ENCODE assay signal across 16 mouse cellular contexts in genomic region chr2:91331051-91331843, GRCm38 (mm10).
A peak's percentile ranks its signal among the peaks of the same experiment; 100 is the strongest.
DNase-seq lines count a peak whose midpoint lies in the region; ATAC-seq lines count a peak whose summit lies in the region.
"Had no signal": no experiment of that assay in that cellular context is flagged by ENCODE, and none has a peak within 500 bp of the region (broad histone marks: within the 10 kb centered on the region; RNA-seq: fewer than 3 reads in every experiment).

No protein-coding gene starts in this region.

- H3K36me3 ChIP-seq in hindbrain, embryonic 16.5 days (ENCODE audit: control insufficient read depth, insufficient read depth, low read length): no peaks in the 10 kb centered on the region
- H3K36me3 ChIP-seq in hindbrain, embryonic 10.5 days: no peaks in the 10 kb centered on the region
- no peaks in the 10 kb centered on the region for H3K36me3 ChIP-seq in midbrain, embryonic 10.5 days
- no peaks in the 10 kb centered on the region for H3K36me3 ChIP-seq in midbrain, embryonic 13.5 days
- H3K36me3 ChIP-seq in forebrain, embryonic 11.5 days (ENCODE audit: control insufficient read depth, insufficient read depth, low read length): no peaks in the 10 kb centered on the region
- H3K36me3 ChIP-seq: embryonic facial prominence, embryonic 12.5 days; liver, embryonic 12.5 days had no signal

- H3K4me2 ChIP-seq in hindbrain, embryonic 16.5 days (ENCODE audit: low read length): no peak overlapping the region
- no peak overlapping the region for H3K4me2 ChIP-seq in midbrain, embryonic 13.5 days (replicated peaks)
- H3K4me2 ChIP-seq in forebrain, embryonic 11.5 days (ENCODE audit: low read depth, low read length, severe bottlenecking): no peak overlapping the region
- H3K4me2 ChIP-seq: embryonic facial prominence, embryonic 12.5 days; liver, embryonic 12.5 days had no signal

- no peak for DNase-seq in hindbrain, embryonic 10.5 days (ENCODE audit: low spot score)
- DNase-seq in midbrain, embryonic 10.5 days (ENCODE audit: low spot score): no peak
- no peak for DNase-seq in forebrain, embryonic 11.5 days (ENCODE audit: low spot score)
- no peak for DNase-seq in gastrocnemius, postnatal 4 days (ENCODE audit: low spot score in 2 of 2)
- no peak for DNase-seq in heart, adult 18-20 months
- DNase-seq: adrenal gland, postnatal 36 days; cerebellum, postnatal 36 days; gastrocnemius, postnatal 14 days; spleen, adult 18-20 months had no signal

- WGBS in hindbrain, embryonic 16.5 days: 72% methylated on average over 7 of the region's 7 CpGs
- WGBS in hindbrain, embryonic 10.5 days: 84% methylated on average over 7 of the region's 7 CpGs
- WGBS in midbrain, embryonic 10.5 days: 83% methylated on average over 7 of the region's 7 CpGs
- WGBS in midbrain, embryonic 13.5 days: 68% methylated on average over 7 of the region's 7 CpGs
- WGBS in forebrain, embryonic 11.5 days: 68% methylated on average over 7 of the region's 7 CpGs

- H3K4me1 ChIP-seq in hindbrain, embryonic 16.5 days (ENCODE audit: control insufficient read depth, insufficient read depth, low read depth, low read length): peaks cover 27% of the 10 kb centered on the region
- peaks cover 38% of the 10 kb centered on the region for H3K4me1 ChIP-seq in hindbrain, embryonic 10.5 days (replicated peaks)
- peaks cover 54% of the 10 kb centered on the region for H3K4me1 ChIP-seq in midbrain, embryonic 10.5 days
- H3K4me1 ChIP-seq in midbrain, embryonic 13.5 days (replicated peaks): peaks cover 37% of the 10 kb centered on the region
- H3K4me1 ChIP-seq in forebrain, embryonic 11.5 days (replicated peaks; ENCODE audit: control insufficient read depth, insufficient read depth, low read length): peaks cover 21% of the 10 kb centered on the region
- H3K4me1 ChIP-seq: liver, embryonic 12.5 days had no signal

- H3K9me3 ChIP-seq in hindbrain, embryonic 16.5 days (ENCODE audit: control insufficient read depth, low read length): no peaks in the 10 kb centered on the region
- no peaks in the 10 kb centered on the region for H3K9me3 ChIP-seq in hindbrain, embryonic 10.5 days
- H3K9me3 ChIP-seq in midbrain, embryonic 10.5 days (replicated peaks): no peaks in the 10 kb centered on the region
- H3K9me3 ChIP-seq in midbrain, embryonic 13.5 days: no peaks in the 10 kb centered on the region
- no peaks in the 10 kb centered on the region for H3K9me3 ChIP-seq in forebrain, embryonic 11.5 days (ENCODE audit: control insufficient read depth, low read length)
- H3K9me3 ChIP-seq: embryonic facial prominence, embryonic 12.5 days; liver, embryonic 12.5 days; megakaryocyte, embryonic 14.5 days had no signal

- no peaks in the 10 kb centered on the region for H3K27me3 ChIP-seq in hindbrain, embryonic 16.5 days (replicated peaks; ENCODE audit: control insufficient read depth, insufficient read depth, low read length)
- no peaks in the 10 kb centered on the region for H3K27me3 ChIP-seq in hindbrain, embryonic 10.5 days (ENCODE audit: insufficient read depth, poor library complexity, severe bottlenecking)
- H3K27me3 ChIP-seq in midbrain, embryonic 10.5 days (ENCODE audit: low read depth, poor library complexity, severe bottlenecking): no peaks in the 10 kb centered on the region; the same call in 1 of the 2 replicates
- 0 out of 2 replicates have a peak, but pooled peaks cover 4% of the 10 kb centered on the region for H3K27me3 ChIP-seq in midbrain, embryonic 13.5 days
- no peaks in the 10 kb centered on the region for H3K27me3 ChIP-seq in forebrain, embryonic 11.5 days (ENCODE audit: control insufficient read depth, insufficient read depth, low read length)
- H3K27me3 ChIP-seq: embryonic facial prominence, embryonic 12.5 days; liver, embryonic 12.5 days had no signal

- H3K4me3 ChIP-seq in hindbrain, embryonic 16.5 days (ENCODE audit: low read length): no peak overlapping the region
- H3K4me3 ChIP-seq in hindbrain, embryonic 10.5 days: no peak overlapping the region
- no peak overlapping the region for H3K4me3 ChIP-seq in midbrain, embryonic 10.5 days
- no peak overlapping the region for H3K4me3 ChIP-seq in midbrain, embryonic 13.5 days (replicated peaks)
- H3K4me3 ChIP-seq in forebrain, embryonic 11.5 days (ENCODE audit: low read depth, low read length): no peak overlapping the region
- H3K4me3 ChIP-seq: embryonic facial prominence, embryonic 12.5 days; liver, embryonic 12.5 days; megakaryocyte, embryonic 14.5 days had no signal

- H3K9ac ChIP-seq in hindbrain, embryonic 16.5 days (ENCODE audit: low read depth, low read length): no peak overlapping the region
- no peak overlapping the region for H3K9ac ChIP-seq in midbrain, embryonic 13.5 days (replicated peaks)
- no peak overlapping the region for H3K9ac ChIP-seq in forebrain, embryonic 11.5 days (ENCODE audit: low read length)
- H3K9ac ChIP-seq: embryonic facial prominence, embryonic 12.5 days; liver, embryonic 12.5 days had no signal

- H3K27ac ChIP-seq in hindbrain, embryonic 16.5 days (ENCODE audit: low read depth, low read length): peak overlapping the region; percentile 40; the same call in 1 of the 2 replicates
- no peak overlapping the region for H3K27ac ChIP-seq in hindbrain, embryonic 10.5 days
- 0 out of 2 replicates have a peak overlapping the region, but pooled peaks have one; percentile 38 for H3K27ac ChIP-seq in midbrain, embryonic 10.5 days (replicated peaks)
- H3K27ac ChIP-seq in midbrain, embryonic 13.5 days: no peak overlapping the region
- H3K27ac ChIP-seq in forebrain, embryonic 11.5 days (ENCODE audit: low read depth, low read length): peak overlapping the region; percentile 76
- H3K27ac ChIP-seq: embryonic facial prominence, embryonic 12.5 days; liver, embryonic 12.5 days had no signal

- no peak for ATAC-seq in hindbrain, embryonic 16.5 days
- ATAC-seq in midbrain, embryonic 13.5 days: no peak
- ATAC-seq in forebrain, embryonic 11.5 days (replicated peaks; ENCODE audit: low FRiP score): no peak
- peak; percentile 71 for ATAC-seq in megakaryocyte progenitor cell, adult 5-6 weeks (replicated peaks; ENCODE audit: poor library complexity)
- ATAC-seq: activated CD4-positive, CD25-positive, alpha-beta regulatory T cell, adult 4 months; liver, embryonic 12.5 days had no signal

Comparison
In these comparisons a context has a peak if more than half of its experiments do, and no peak if none do; other contexts are left out.
1. H3K27ac ChIP-seq: peak in hindbrain, embryonic 16.5 days (single experiment), midbrain, embryonic 10.5 days (single experiment) and forebrain, embryonic 11.5 days (single experiment); none in hindbrain, embryonic 10.5 days (single experiment) and midbrain, embryonic 13.5 days (single experiment).